Mouse (Mus musculus) CH12.LX (cell line): ENCODE measurements around the gene Samd14. TPM values are rescaled to one million over a fixed set of nuclear protein-coding genes. Genes with fewer than 3 reads are reported as not detected.

ENCODE experiments used
- DNase-seq: peaks from one replicate; pipeline ENCODE4 v3.0.0-alpha.2; 2013; ENCODE audit errors: extremely low read depth
- H3K27ac ChIP-seq: 2 replicates; pipeline ENCODE4 v1.5.1; 2012; ENCODE audit warnings: low read depth, mild to moderate bottlenecking, control low read depth, moderate library complexity; ENCODE audit not compliant: insufficient read depth
- H3K27me3 ChIP-seq: replicated peaks from 2 replicates; pipeline ENCODE3; 2012; ENCODE audit warnings: inconsistent platforms
- H3K36me3 ChIP-seq, 2 experiments: replicated peaks in 1 of 2; 2 replicates each; pipeline versions ENCODE3 to v1.6.1; 2012; ENCODE audit warnings: inconsistent platforms in 1 of 2, low read length in 1 of 2, mild to moderate bottlenecking in 1 of 2, mixed read lengths in 1 of 2, moderate library complexity in 1 of 2; ENCODE audit not compliant: control insufficient read depth in 1 of 2, insufficient read depth in 1 of 2
- H3K4me1 ChIP-seq, 2 experiments: 2 replicates each; pipeline ENCODE4 v1.6.1; 2012; ENCODE audit warnings: inconsistent platforms in 1 of 2, moderate library complexity in 1 of 2; ENCODE audit not compliant: insufficient read depth in 2 of 2, control insufficient read depth in 1 of 2
- H3K4me2 ChIP-seq: 2 replicates; pipeline ENCODE4 v1.6.1; 2012; ENCODE audit warnings: low read depth, mild to moderate bottlenecking, control low read depth; ENCODE audit not compliant: poor library complexity, insufficient read depth, severe bottlenecking
- H3K4me3 ChIP-seq, 3 experiments: fragments of 150-350 bp in 1 of 3; sonication (generic) in 1 of 3; replicated peaks in 1 of 3; 2 replicates each; pipeline versions ENCODE3 to v1.5.1; 2011 to 2012; ENCODE audit warnings: low read depth in 2 of 3, low read length in 2 of 3, mild to moderate bottlenecking in 2 of 3, moderate library complexity in 2 of 3, control low read depth in 1 of 3, improper control_type of control experiment in 1 of 3, inconsistent platforms in 1 of 3, mixed read lengths in 1 of 3; ENCODE audit not compliant: poor library complexity in 1 of 3
- H3K79me2 ChIP-seq: replicated peaks from 2 replicates; pipeline ENCODE4 v1.6.1; 2012; ENCODE audit warnings: mild to moderate bottlenecking, moderate library complexity; ENCODE audit not compliant: control insufficient read depth, poor library complexity, insufficient read depth, severe bottlenecking; ENCODE audit errors: extremely low read depth
- H3K9ac ChIP-seq: 2 replicates; pipeline ENCODE4 v1.6.1; 2012; ENCODE audit warnings: low read depth, mild to moderate bottlenecking, control low read depth, moderate library complexity; ENCODE audit not compliant: insufficient read depth
- H3K9me3 ChIP-seq: replicated peaks from 2 replicates; pipeline ENCODE3; 2012; ENCODE audit warnings: low read length, inconsistent platforms, mixed read lengths
- CHD1 ChIP-seq: IDR thresholded peaks from 2 replicates; pipeline ENCODE4 v1.6.1; 2012; ENCODE audit warnings: low read depth, low read length, improper control_type of control experiment, inconsistent platforms
- CTCF ChIP-seq, 2 experiments: IDR thresholded peaks in 1 of 2; conservative IDR thresholded peaks in 1 of 2; 2 replicates each; pipeline ENCODE4 v1.5.1; 2011 to 2012; ENCODE audit warnings: low read depth in 2 of 2, low read length in 2 of 2, improper control_type of control experiment in 1 of 2, inconsistent platforms in 1 of 2, mild to moderate bottlenecking in 1 of 2, moderate library complexity in 1 of 2
- E2F4 ChIP-seq: IDR thresholded peaks from 2 replicates; pipeline ENCODE4 v1.6.1; 2011; ENCODE audit warnings: low read depth, low read length, improper control_type of control experiment; ENCODE audit not compliant: insufficient replicate concordance
- ELF1 ChIP-seq: IDR thresholded peaks from 2 replicates; pipeline ENCODE4 v1.6.1; 2014; ENCODE audit warnings: low read depth, mild to moderate bottlenecking, inconsistent platforms, low read length, improper control_type of control experiment
- EP300 ChIP-seq: IDR thresholded peaks from 2 replicates; pipeline ENCODE4 v1.6.1; 2011; ENCODE audit warnings: low read length, improper control_type of control experiment
- ETS1 ChIP-seq: conservative IDR thresholded peaks from 2 replicates; pipeline ENCODE4 v1.6.1; 2012; ENCODE audit warnings: low read depth, mild to moderate bottlenecking, inconsistent platforms, low read length, improper control_type of control experiment, moderate library complexity
- GABPA ChIP-seq: IDR thresholded peaks from 2 replicates; pipeline ENCODE4 v1.6.1; 2012; ENCODE audit warnings: low read depth, low read length, improper control_type of control experiment, inconsistent platforms; ENCODE audit not compliant: insufficient replicate concordance
- HCFC1 ChIP-seq: IDR thresholded peaks from 2 replicates; pipeline ENCODE4 v1.6.1; 2012; ENCODE audit warnings: low read depth, mild to moderate bottlenecking, inconsistent platforms, low read length, improper control_type of control experiment
- JUN ChIP-seq: IDR thresholded peaks from 2 replicates; pipeline ENCODE4 v1.6.1; 2011; ENCODE audit warnings: low read depth, mild to moderate bottlenecking, low read length, improper control_type of control experiment, moderate library complexity; ENCODE audit not compliant: insufficient read depth
- JUND ChIP-seq: conservative IDR thresholded peaks from 2 replicates; pipeline ENCODE4 v1.6.1; 2011; ENCODE audit warnings: low read depth, low read length, improper control_type of control experiment
- KAT2A ChIP-seq: IDR thresholded peaks from 2 replicates; pipeline ENCODE4 v1.6.1; 2012; ENCODE audit warnings: low read length, improper control_type of control experiment, inconsistent platforms; ENCODE audit not compliant: insufficient replicate concordance
- MAFK ChIP-seq: IDR thresholded peaks from 2 replicates; pipeline ENCODE4 v1.6.1; 2011; ENCODE audit warnings: low read length, improper control_type of control experiment; ENCODE audit not compliant: insufficient replicate concordance
- MAX ChIP-seq: IDR thresholded peaks from 2 replicates; pipeline ENCODE4 v1.6.1; 2011; ENCODE audit warnings: low read length, improper control_type of control experiment
- MAZ ChIP-seq: IDR thresholded peaks from 2 replicates; pipeline ENCODE4 v1.6.1; 2012; ENCODE audit warnings: low read depth, mild to moderate bottlenecking, inconsistent platforms, low read length, improper control_type of control experiment, moderate library complexity
- MXI1 ChIP-seq: IDR thresholded peaks from 2 replicates; pipeline ENCODE4 v1.6.1; 2011; ENCODE audit warnings: mild to moderate bottlenecking, low read depth, low read length, improper control_type of control experiment
- MYC ChIP-seq: IDR thresholded peaks from 2 replicates; pipeline ENCODE4 v1.6.1; 2011; ENCODE audit warnings: low read depth, mild to moderate bottlenecking, improper control_type of control experiment, low read length
- NELFE ChIP-seq: IDR thresholded peaks from 2 replicates; pipeline ENCODE4 v1.6.1; 2011; ENCODE audit warnings: low read depth, low read length, improper control_type of control experiment
- POLR2AphosphoS2 ChIP-seq: IDR thresholded peaks from 2 replicates; pipeline ENCODE4 v1.6.1; 2011; ENCODE audit warnings: low read depth, low read length, improper control_type of control experiment
- RAD21 ChIP-seq: IDR thresholded peaks from 2 replicates; pipeline ENCODE4 v1.6.1; 2011; ENCODE audit warnings: low read depth, mild to moderate bottlenecking, low read length, improper control_type of control experiment, moderate library complexity
- SMC3 ChIP-seq: IDR thresholded peaks from 2 replicates; pipeline ENCODE4 v1.6.1; 2011; ENCODE audit warnings: low read depth, low read length, improper control_type of control experiment
- TBP ChIP-seq: conservative IDR thresholded peaks from 2 replicates; pipeline ENCODE4 v1.6.1; 2011; ENCODE audit warnings: low read depth, low read length, improper control_type of control experiment
- TCF12 ChIP-seq: IDR thresholded peaks from 2 replicates; pipeline ENCODE4 v1.6.1; 2014; ENCODE audit warnings: low read depth, mild to moderate bottlenecking, inconsistent platforms, low read length, improper control_type of control experiment
- UBTF ChIP-seq: IDR thresholded peaks from 2 replicates; pipeline ENCODE4 v1.6.1; 2012; ENCODE audit warnings: low read depth, mild to moderate bottlenecking, inconsistent platforms, low read length, improper control_type of control experiment, moderate library complexity
- USF1 ChIP-seq: IDR thresholded peaks from 2 replicates; pipeline ENCODE4 v1.6.1; 2014; ENCODE audit warnings: low read depth, mild to moderate bottlenecking, inconsistent platforms, low read length, improper control_type of control experiment
- USF2 ChIP-seq: conservative IDR thresholded peaks from 2 replicates; pipeline ENCODE4 v1.6.1; 2011; ENCODE audit warnings: low read depth, low read length, improper control_type of control experiment
- ZC3H11A ChIP-seq: IDR thresholded peaks from 2 replicates; pipeline ENCODE4 v1.6.1; 2012; ENCODE audit warnings: low read depth, mild to moderate bottlenecking, inconsistent platforms, low read length, improper control_type of control experiment
- ZMIZ1 ChIP-seq: IDR thresholded peaks from 2 replicates; pipeline ENCODE4 v1.6.1; 2012; ENCODE audit warnings: low read depth, mild to moderate bottlenecking, inconsistent platforms, low read length, improper control_type of control experiment
- ZNF384 ChIP-seq: IDR thresholded peaks from 2 replicates; pipeline ENCODE4 v1.6.1; 2012; ENCODE audit warnings: low read depth, low read length, improper control_type of control experiment, inconsistent platforms
- dilution Hi-C: fragments of 300-500 bp; cut with MboI; formaldehyde crosslinking; loops from 2 replicates; pipeline ENCODE4 v1.14.3; 2020; ENCODE audit warnings: low sequenced_read_pairs; ENCODE audit not compliant: extremely low pct_unique_long_range_greater_than_20kb, extremely low pct_ligation_motif_present
- in situ Hi-C: fragments of 300-500 bp; cut with MboI; formaldehyde crosslinking; loops from 3 replicates; pipeline ENCODE4 v1.14.3; 2019; ENCODE audit warnings: low sequenced_read_pairs, low pct_ligation_motif_present, low pct_unique_long_range_greater_than_20kb, mixed read lengths
- polyA plus RNA-seq: library from polyadenylated mRNA; unstranded; fragments of >175 nt; gene quantifications from 2 replicates; pipeline ENCODE4 v1.2.1, GENCODE M21; 2012; ENCODE audit warnings: low read depth; ENCODE audit not compliant: insufficient read length
- total RNA-seq, 2 experiments: library from RNA; depleted of rRNA; stranded (reverse); fragments of 300-350 nt in 1 of 2; fragments of >200 nt in 1 of 2; gene quantifications; 2 replicates each; pipeline ENCODE4 v1.2.3; 2012 to 2014

Samd14 gene
- total and polyA plus RNA-seq, 3 experiments = 0.17 TPM; not detected in 2

DNA sequence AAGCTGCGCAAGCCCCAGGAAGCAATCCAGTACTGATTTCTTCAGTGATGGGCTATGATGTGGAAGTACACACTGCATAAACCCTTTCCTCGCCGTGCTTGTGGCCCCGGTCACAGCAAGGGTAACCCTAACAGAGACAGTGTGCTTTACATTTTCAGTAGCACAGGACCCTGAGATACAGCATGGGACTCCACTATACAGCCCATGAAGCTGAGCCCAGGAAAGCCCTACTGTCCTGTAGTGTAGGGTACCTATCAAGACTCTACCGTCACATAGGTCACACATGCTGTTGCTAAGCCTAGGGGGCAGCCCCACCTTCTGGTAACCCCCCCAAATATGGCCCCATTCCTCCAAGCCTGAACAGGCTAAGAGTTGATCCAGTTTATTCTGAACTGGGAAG is 26.8 kb downstream of the Samd14 start:
- no peak overlapping the region for H3K27ac ChIP-seq
- no peaks in the 10 kb centered on the region for H3K79me2 ChIP-seq
- H3K4me2 ChIP-seq = no peak overlapping the region
- DNase-seq = no peak
- no peaks in the 10 kb centered on the region for H3K36me3 ChIP-seq
- dilution Hi-C loops = no loop called here
- H3K4me3 ChIP-seq = no peak overlapping the region
- no peaks in the 10 kb centered on the region for H3K9me3 ChIP-seq
- H3K9ac ChIP-seq = no peak overlapping the region
- TF ChIP-seq CTCF (conservative IDR thresholded peaks at IDR 0.05 in 1 of 2, IDR thresholded peaks at IDR 0.05 in 1 of 2; ENCODE audit: low read depth in 2 of 2, low read length in 2 of 2) = no peak
- no peak for TF ChIP-seq HCFC1
- no peak for TF ChIP-seq KAT2A
- no peak for TF ChIP-seq SMC3
- TF ChIP-seq MAX = no peak
- no peak for TF ChIP-seq ETS1
- no peak for TF ChIP-seq ZNF384
- no peak for TF ChIP-seq EP300
- TF ChIP-seq JUND = no peak
- TF ChIP-seq USF2 = no peak
- no peak for TF ChIP-seq GABPA
- no peak for TF ChIP-seq CHD1
- no peak for TF ChIP-seq ZC3H11A
- no peak for TF ChIP-seq MXI1
- TF ChIP-seq USF1 = no peak
- no peak for TF ChIP-seq TCF12
- TF ChIP-seq MAZ = no peak
- TF ChIP-seq TBP = no peak
- no peak for TF ChIP-seq E2F4
- TF ChIP-seq, all 38 proteins: peak for 0
- H3K4me1 ChIP-seq = peaks cover 0 to 13% of the 10 kb centered on the region in 2 experiments; a peak in 3 of 4 replicates
- in situ Hi-C loops = no loop called here
- H3K27me3 ChIP-seq = peaks cover 99% of the 10 kb centered on the region

DNA sequence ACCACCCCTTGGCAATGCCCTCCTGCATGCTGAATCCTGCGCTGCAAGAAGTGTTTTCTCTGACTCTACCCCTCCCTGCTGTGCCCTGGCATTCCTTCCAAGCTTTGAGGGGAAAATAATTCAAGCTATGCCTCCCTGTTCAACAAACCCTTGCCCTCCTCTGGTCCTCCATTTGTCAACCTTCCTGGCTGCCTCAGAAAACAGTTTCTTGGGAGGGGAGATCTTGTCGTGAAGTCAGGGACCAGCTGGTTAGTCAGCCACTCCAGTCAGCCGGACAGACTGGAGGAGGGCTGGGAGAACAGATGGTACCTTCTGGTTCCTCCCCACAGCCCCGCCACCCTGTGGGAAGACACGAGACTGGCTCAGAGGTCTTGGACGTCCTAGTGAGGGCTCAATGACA is 27.6 kb downstream of the Samd14 start:
- in situ Hi-C loops (no loop called here), dilution Hi-C loops (no loop called here)
- no peak overlapping the region for H3K4me3 ChIP-seq
- TF ChIP-seq ZC3H11A (no peak), CHD1 (no peak), RAD21 (no peak), POLR2AphosphoS2 (no peak), NELFE (no peak), USF2 (no peak), JUND (no peak), GABPA (no peak), ETS1 (no peak), MAFK (no peak), ZMIZ1 (no peak), UBTF (no peak), JUN (no peak), CTCF (conservative IDR thresholded peaks at IDR 0.05 in 1 of 2, IDR thresholded peaks at IDR 0.05 in 1 of 2; ENCODE audit: low read depth in 2 of 2, low read length in 2 of 2) (no peak), MYC (no peak), ELF1 (no peak)
- DNase-seq = no peak
- no peak overlapping the region for H3K27ac ChIP-seq
- H3K27me3 ChIP-seq = peaks cover 95% of the 10 kb centered on the region
- no peak overlapping the region for H3K9ac ChIP-seq
- no peaks in the 10 kb centered on the region for H3K79me2 ChIP-seq
- H3K9me3 ChIP-seq = no peaks in the 10 kb centered on the region
- no peaks in the 10 kb centered on the region for H3K36me3 ChIP-seq
- peaks cover 0 to 13% of the 10 kb centered on the region in 2 experiments; a peak in 3 of 4 replicates for H3K4me1 ChIP-seq
- no peak overlapping the region for H3K4me2 ChIP-seq
